Mouse (Mus musculus): ENCODE measurements around the gene Abcb6. TPM values are rescaled to one million over a fixed set of nuclear protein-coding genes. Genes with fewer than 3 reads are reported as not detected.

The Abcb6 gene
- polyA plus RNA-seq, 1 experiment from 2014 or later: 21.7 TPM

- ATAC-seq (replicated peaks; ENCODE audit: low FRiP score, low TSS enrichment, low read depth): no peak
- Histone ChIP-seq H3K27ac (ENCODE audit: low read depth) (no peak overlapping the region), H3K27me3 (replicated peaks; ENCODE audit: control insufficient read depth, insufficient read depth, low read length) (peaks cover 2% of the 10 kb centered on the region; the same call in 1 of the 2 replicates), H3K4me2 (ENCODE audit: low read length) (no peak overlapping the region), H3K36me3 (ENCODE audit: control insufficient read depth, insufficient read depth, low read length) (peaks cover 34% of the 10 kb centered on the region), H3K9ac (ENCODE audit: low read length) (no peak overlapping the region), H3K9me3 (ENCODE audit: control insufficient read depth, low read length) (no peaks in the 10 kb centered on the region), H3K4me3 (ENCODE audit: low read depth, low read length) (no peak overlapping the region), H3K4me1 (replicated peaks; ENCODE audit: control insufficient read depth, insufficient read depth, low read length) (peaks cover 29% of the 10 kb centered on the region)
- no peak for DNase-seq (ENCODE audit: low spot score)
- WGBS: 79% methylated on average over 4 of the region's 4 CpGs
Measured at GRCm38 (mm10) chr1:75212542-75212941, 32.4 kb upstream of the Abcb6 start.

GRCm38 (mm10) chr1:75211141-75211708 lies 31.0 kb upstream of the Abcb6 start:
- 12% methylated on average over 17 of the region's 17 CpGs for WGBS
- H3K27me3 ChIP-seq (replicated peaks; ENCODE audit: control insufficient read depth, insufficient read depth, low read length): no peaks in the 10 kb centered on the region
- no peak for DNase-seq (ENCODE audit: low spot score)
- H3K9me3 ChIP-seq (ENCODE audit: control insufficient read depth, low read length): no peaks in the 10 kb centered on the region
- H3K4me2 ChIP-seq (ENCODE audit: low read length): peak overlapping the region; percentile 98
- ATAC-seq (replicated peaks; ENCODE audit: low FRiP score, low TSS enrichment, low read depth): no peak
- H3K4me1 ChIP-seq (replicated peaks; ENCODE audit: control insufficient read depth, insufficient read depth, low read length): peaks cover 29% of the 10 kb centered on the region
- peaks cover 34% of the 10 kb centered on the region for H3K36me3 ChIP-seq (ENCODE audit: control insufficient read depth, insufficient read depth, low read length)
- peak overlapping the region; percentile 93 for H3K9ac ChIP-seq (ENCODE audit: low read length)
- no peak overlapping the region for H3K27ac ChIP-seq (ENCODE audit: low read depth)
- peak overlapping the region; percentile 99 for H3K4me3 ChIP-seq (ENCODE audit: low read depth, low read length)

- ATAC-seq (replicated peaks; ENCODE audit: low FRiP score, low TSS enrichment, low read depth) (peak; percentile 91), DNase-seq (ENCODE audit: low spot score) (peak; percentile 99)
- Histone ChIP-seq H3K4me1 (replicated peaks; ENCODE audit: control insufficient read depth, insufficient read depth, low read length) (peaks cover 29% of the 10 kb centered on the region), H3K9ac (ENCODE audit: low read length) (peak within 1 kb of the TSS; percentile 93), H3K27me3 (replicated peaks; ENCODE audit: control insufficient read depth, insufficient read depth, low read length) (no peaks in the 10 kb centered on the region), H3K4me3 (ENCODE audit: low read depth, low read length) (peak within 1 kb of the TSS; percentile 99), H3K36me3 (ENCODE audit: control insufficient read depth, insufficient read depth, low read length) (peaks cover 30% of the 10 kb centered on the region), H3K27ac (ENCODE audit: low read depth) (no peak within 1 kb of the TSS), H3K4me2 (ENCODE audit: low read length) (peak within 1 kb of the TSS; percentile 98), H3K9me3 (ENCODE audit: control insufficient read depth, low read length) (no peaks in the 10 kb centered on the region)
- 5% methylated on average over 42 of the region's 42 CpGs for WGBS
Measured at GRCm38 (mm10) chr1:75210136-75211087, 30.2 kb upstream of the Abcb6 start, which contains the start of the genes Glb1l and Stk16. Glb1l (minus strand) TSS chr1:75210813. Stk16 (plus strand) TSS chr1:75210838.

- ATAC-seq (replicated peaks; ENCODE audit: low FRiP score, low TSS enrichment, low read depth): no peak
- peak; percentile 73 for DNase-seq (ENCODE audit: low spot score)
Measured at GRCm38 (mm10) chr1:75208967-75209678, 28.9 kb upstream of the Abcb6 start.

GRCm38 (mm10) chr1:75201236-75201635 lies 21.0 kb upstream of the Abcb6 start:
- ATAC-seq (replicated peaks; ENCODE audit: low FRiP score, low TSS enrichment, low read depth) (no peak), DNase-seq (ENCODE audit: low spot score) (no peak)
- no peak overlapping the region for H3K9ac ChIP-seq (ENCODE audit: low read length)
- no peaks in the 10 kb centered on the region for H3K27me3 ChIP-seq (replicated peaks; ENCODE audit: control insufficient read depth, insufficient read depth, low read length)
- H3K4me2 ChIP-seq (ENCODE audit: low read length): no peak overlapping the region
- H3K27ac ChIP-seq (ENCODE audit: low read depth): no peak overlapping the region
- peaks cover 51% of the 10 kb centered on the region for H3K36me3 ChIP-seq (ENCODE audit: control insufficient read depth, insufficient read depth, low read length)
- no peak overlapping the region for H3K4me3 ChIP-seq (ENCODE audit: low read depth, low read length)
- no peaks in the 10 kb centered on the region for H3K4me1 ChIP-seq (replicated peaks; ENCODE audit: control insufficient read depth, insufficient read depth, low read length)
- H3K9me3 ChIP-seq (ENCODE audit: control insufficient read depth, low read length): no peaks in the 10 kb centered on the region
- WGBS: 82% methylated on average over 1 of the region's 1 CpGs

More at GRCm38 (mm10) chr1:75208967-75209678, 28.9 kb upstream of the Abcb6 start:
- Histone ChIP-seq H3K27me3 (replicated peaks; ENCODE audit: control insufficient read depth, insufficient read depth, low read length) (no peaks in the 10 kb centered on the region), H3K4me2 (ENCODE audit: low read length) (peak overlapping the region; percentile 98), H3K4me1 (replicated peaks; ENCODE audit: control insufficient read depth, insufficient read depth, low read length) (peaks cover 29% of the 10 kb centered on the region), H3K9me3 (ENCODE audit: control insufficient read depth, low read length) (no peaks in the 10 kb centered on the region), H3K4me3 (ENCODE audit: low read depth, low read length) (peak overlapping the region; percentile 99), H3K36me3 (ENCODE audit: control insufficient read depth, insufficient read depth, low read length) (peaks cover 17% of the 10 kb centered on the region), H3K9ac (ENCODE audit: low read length) (peak overlapping the region; percentile 56), H3K27ac (ENCODE audit: low read depth) (no peak overlapping the region)
- 10% methylated on average over 34 of the region's 34 CpGs for WGBS

GRCm38 (mm10) chr1:75192452-75192851 lies 12.3 kb upstream of the Abcb6 start:
- under 1% methylated on average over 19 of the region's 19 CpGs for WGBS
- peak; percentile 57 for ATAC-seq (replicated peaks; ENCODE audit: low FRiP score, low TSS enrichment, low read depth)
- no peak for DNase-seq (ENCODE audit: low spot score)

GRCm38 (mm10) chr1:75191622-75192402 lies 11.6 kb upstream of the Abcb6 start, which contains the start of the genes Ankzf1 and Atg9a:
Ankzf1 (plus strand) TSS chr1:75192151.
Atg9a (minus strand) TSS chr1:75192196.
- ATAC-seq (replicated peaks; ENCODE audit: low FRiP score, low TSS enrichment, low read depth) (peak; percentile 98), DNase-seq (ENCODE audit: low spot score) (peak; percentile 95)
- Histone ChIP-seq H3K9me3 (ENCODE audit: control insufficient read depth, low read length) (no peaks in the 10 kb centered on the region), H3K36me3 (ENCODE audit: control insufficient read depth, insufficient read depth, low read length) (peaks cover 35% of the 10 kb centered on the region), H3K9ac (ENCODE audit: low read length) (peak within 1 kb of the TSS; percentile 81), H3K4me3 (ENCODE audit: low read depth, low read length) (peak within 1 kb of the TSS; percentile 90), H3K4me2 (ENCODE audit: low read length) (peak within 1 kb of the TSS; percentile 89), H3K4me1 (replicated peaks; ENCODE audit: control insufficient read depth, insufficient read depth, low read length) (peaks cover 16% of the 10 kb centered on the region), H3K27ac (ENCODE audit: low read depth) (peak within 1 kb of the TSS; percentile 90), H3K27me3 (replicated peaks; ENCODE audit: control insufficient read depth, insufficient read depth, low read length) (no peaks in the 10 kb centered on the region)
- WGBS: under 1% methylated on average over 56 of the region's 56 CpGs

More at GRCm38 (mm10) chr1:75192452-75192851, 12.3 kb upstream of the Abcb6 start:
- H3K36me3 ChIP-seq (ENCODE audit: control insufficient read depth, insufficient read depth, low read length): peaks cover 35% of the 10 kb centered on the region
- H3K27ac ChIP-seq (ENCODE audit: low read depth): peak overlapping the region; percentile 90
- peak overlapping the region; percentile 81 for H3K9ac ChIP-seq (ENCODE audit: low read length)
- peak overlapping the region; percentile 90 for H3K4me3 ChIP-seq (ENCODE audit: low read depth, low read length)
- H3K9me3 ChIP-seq (ENCODE audit: control insufficient read depth, low read length): no peaks in the 10 kb centered on the region
- H3K4me2 ChIP-seq (ENCODE audit: low read length): peak overlapping the region; percentile 81
- H3K4me1 ChIP-seq (replicated peaks; ENCODE audit: control insufficient read depth, insufficient read depth, low read length): peaks cover 16% of the 10 kb centered on the region
- H3K27me3 ChIP-seq (replicated peaks; ENCODE audit: control insufficient read depth, insufficient read depth, low read length): no peaks in the 10 kb centered on the region

All from intestine, embryonic 14.5 days (tissue).